Mouse (Mus musculus) G1E (cell line): ENCODE measurements around the gene Fam76a. TPM values are rescaled to one million over a fixed set of nuclear protein-coding genes. Genes with fewer than 3 reads are reported as not detected.

ENCODE experiments used
- ATAC-seq: 2 replicates; pipeline ENCODE4 v1.8.0; 2016; ENCODE audit warnings: mild to moderate bottlenecking; ENCODE audit not compliant: insufficient number of reproducible peaks, poor library complexity, low FRiP score, severe bottlenecking; ENCODE audit errors: extremely low read depth
- DNase-seq: peaks from one replicate; pipeline ENCODE4 v3.0.0; 2012; ENCODE audit warnings: low spot score
- H3K27me3 ChIP-seq: 2 replicates; pipeline ENCODE4 v1.6.1; 2012; ENCODE audit warnings: mild to moderate bottlenecking, low read length, inconsistent platforms; ENCODE audit not compliant: insufficient read depth
- H3K36me3 ChIP-seq: replicated peaks from 2 replicates; pipeline ENCODE3; 2012; ENCODE audit warnings: mild to moderate bottlenecking, inconsistent platforms
- H3K4me1 ChIP-seq: 2 replicates; pipeline ENCODE4 v1.6.1; 2012; ENCODE audit warnings: low read depth, low read length, inconsistent platforms, mixed read lengths; ENCODE audit not compliant: insufficient read depth
- H3K4me3 ChIP-seq: 2 replicates; pipeline ENCODE4 v1.5.1; 2012; ENCODE audit warnings: low read depth, mild to moderate bottlenecking, inconsistent platforms, low read length, moderate library complexity, mixed read lengths
- H3K9me3 ChIP-seq: replicated peaks from 2 replicates; pipeline ENCODE4 v1.6.1; 2012; ENCODE audit warnings: inconsistent platforms
- CTCF ChIP-seq: IDR thresholded peaks from 2 replicates; pipeline ENCODE4 v1.5.1; 2012; ENCODE audit warnings: low read depth, low read length, inconsistent platforms, mixed read lengths
- GATA1 ChIP-seq: IDR thresholded peaks from 2 replicates; pipeline ENCODE4 v1.6.1; 2012; ENCODE audit warnings: borderline replicate concordance, low read length, inconsistent platforms, mixed read lengths
- GATA2 ChIP-seq: IDR thresholded peaks from 2 replicates; pipeline ENCODE4 v1.6.1; 2012; ENCODE audit warnings: low read depth, low read length, inconsistent platforms, borderline replicate concordance
- POLR2AphosphoS5 ChIP-seq: IDR thresholded peaks from 2 replicates; pipeline ENCODE4 v1.6.1; 2012; ENCODE audit warnings: low read depth, low read length, inconsistent platforms; ENCODE audit not compliant: insufficient replicate concordance
- TAL1 ChIP-seq: conservative IDR thresholded peaks from 2 replicates; pipeline ENCODE4 v1.6.1; 2012; ENCODE audit warnings: low read depth, low read length, inconsistent platforms, mixed read lengths
- polyA plus RNA-seq: library from polyadenylated mRNA; stranded (reverse); fragments of >175 nt; gene quantifications from 2 replicates; pipeline ENCODE4 v1.2.3, GENCODE M21; 2012
- total RNA-seq, 2 experiments: library from RNA; stranded (forward) in 1 of 2; stranded (reverse) in 1 of 2; fragments of 200-1000 nt in 1 of 2; fragments of >200 nt in 1 of 2; fragmentation: Nextera tagmentation in 1 of 2; gene quantifications; 2 replicates each; pipeline ENCODE4 v1.2.3; 2014 to 2017

Gene Fam76a
- total and polyA plus RNA-seq, 3 experiments = 16.2 to 39.8 (median 25.9) TPM

- Histone ChIP-seq H3K36me3 (peaks cover 32% of the 10 kb centered on the region), H3K9me3 (no peaks in the 10 kb centered on the region), H3K27me3 (no peaks in the 10 kb centered on the region), H3K4me3 (peak overlapping the region; percentile 95), H3K4me1 (peaks cover 36% of the 10 kb centered on the region)
- TF ChIP-seq POLR2AphosphoS5 = no peak
- TF ChIP-seq GATA1 = no peak
- ATAC-seq (no peak), DNase-seq (peak; percentile 38)
Observed at GRCm38 (mm10) chr4:132883561-132884063, 38.7 kb downstream of the Fam76a start.

GRCm38 (mm10) chr4:132874363-132875097, 47.8 kb downstream of the Fam76a start:
- DNase-seq = no peak
- no peak for ATAC-seq
- no peaks in the 10 kb centered on the region for H3K9me3 ChIP-seq
- no peak overlapping the region for H3K4me3 ChIP-seq
- peaks cover 10% of the 10 kb centered on the region; the same call in 1 of the 2 replicates for H3K4me1 ChIP-seq
- TF ChIP-seq GATA2 (no peak), POLR2AphosphoS5 (no peak), GATA1 (no peak), TAL1 (no peak), CTCF (no peak)
- H3K27me3 ChIP-seq = no peaks in the 10 kb centered on the region
- H3K36me3 ChIP-seq = peaks cover 76% of the 10 kb centered on the region

- H3K4me1 ChIP-seq = peaks cover 10% of the 10 kb centered on the region; the same call in 1 of the 2 replicates
- no peak for DNase-seq
- ATAC-seq = no peak
- H3K9me3 ChIP-seq = no peaks in the 10 kb centered on the region
- no peaks in the 10 kb centered on the region for H3K27me3 ChIP-seq
- TF ChIP-seq TAL1 (no peak), POLR2AphosphoS5 (no peak), GATA1 (no peak), CTCF (no peak), GATA2 (no peak)
- peaks cover 82% of the 10 kb centered on the region for H3K36me3 ChIP-seq
- no peak overlapping the region for H3K4me3 ChIP-seq
Observed at GRCm38 (mm10) chr4:132873481-132874362, 48.6 kb downstream of the Fam76a start.

- DNase-seq (no peak), ATAC-seq (no peak)
- TF ChIP-seq TAL1 (no peak), POLR2AphosphoS5 (no peak), GATA1 (no peak), CTCF (no peak), GATA2 (no peak)
- peaks cover 85% of the 10 kb centered on the region for H3K36me3 ChIP-seq
- no peaks in the 10 kb centered on the region for H3K9me3 ChIP-seq
- H3K4me3 ChIP-seq = no peak overlapping the region
- peaks cover 5% of the 10 kb centered on the region; the same call in 1 of the 2 replicates for H3K4me1 ChIP-seq
- H3K27me3 ChIP-seq = no peaks in the 10 kb centered on the region
Observed at GRCm38 (mm10) chr4:132871116-132871515, 51.2 kb downstream of the Fam76a start.

- ATAC-seq (no peak), DNase-seq (no peak)
- no peak overlapping the region for H3K4me3 ChIP-seq
- no peaks in the 10 kb centered on the region for H3K27me3 ChIP-seq
- TF ChIP-seq TAL1 (no peak), CTCF (no peak), POLR2AphosphoS5 (no peak), GATA2 (no peak), GATA1 (no peak)
- H3K4me1 ChIP-seq = peaks cover 9% of the 10 kb centered on the region; the same call in 1 of the 2 replicates
- no peaks in the 10 kb centered on the region for H3K9me3 ChIP-seq
- peaks cover 80% of the 10 kb centered on the region for H3K36me3 ChIP-seq
Observed at GRCm38 (mm10) chr4:132864856-132865255, 57.5 kb downstream of the Fam76a start.

- Histone ChIP-seq H3K9me3 (no peaks in the 10 kb centered on the region), H3K4me1 (peaks cover 11% of the 10 kb centered on the region; the same call in 1 of the 2 replicates), H3K36me3 (peaks cover 79% of the 10 kb centered on the region), H3K27me3 (no peaks in the 10 kb centered on the region), H3K4me3 (no peak overlapping the region)
- DNase-seq (no peak), ATAC-seq (no peak)
- TF ChIP-seq GATA2 = no peak
- no peak for TF ChIP-seq CTCF
- no peak for TF ChIP-seq TAL1
- TF ChIP-seq POLR2AphosphoS5 = no peak
- TF ChIP-seq GATA1 = no peak
Observed at GRCm38 (mm10) chr4:132863012-132863411, 59.3 kb downstream of the Fam76a start.
